Mouse (Mus musculus) limb, embryonic 14.5 days (tissue): Measurements from ENCODE around the gene Thap2. TPM values are rescaled to one million over a fixed set of nuclear protein-coding genes. Genes with fewer than 3 reads are reported as not detected.

Source experiments
- ATAC-seq: fragments of 200-750 bp; cut with Nextera tagmentation; 2 replicates; pipeline ENCODE4 v1.8.0; 2017; ENCODE audit warnings: low read depth, moderate number of reproducible peaks, moderate TSS enrichment; ENCODE audit not compliant: low FRiP score
- DNase-seq: peaks from one replicate; pipeline ENCODE4 v3.0.0-alpha.2; 2015; ENCODE audit warnings: low spot score
- H3K27ac ChIP-seq: fragments of 300-500 bp; sonication (generic); replicated peaks from 2 replicates; pipeline ENCODE4 v1.5.1; 2014; ENCODE audit warnings: low read depth, mild to moderate bottlenecking, low read length, moderate library complexity, mixed read lengths
- H3K27me3 ChIP-seq: fragments of 300-500 bp; sonication (generic); 2 replicates; pipeline ENCODE4 v1.6.1; 2014; ENCODE audit warnings: low read length, mixed read lengths; ENCODE audit not compliant: control insufficient read depth, insufficient read depth
- H3K36me3 ChIP-seq: fragments of 300-500 bp; sonication (generic); 2 replicates; pipeline ENCODE4 v1.6.1; 2014; ENCODE audit warnings: mild to moderate bottlenecking, low read length, moderate library complexity, mixed read lengths; ENCODE audit not compliant: control insufficient read depth, insufficient read depth
- H3K4me1 ChIP-seq: fragments of 300-500 bp; sonication (generic); 2 replicates; pipeline ENCODE4 v1.6.1; 2014; ENCODE audit warnings: antibody characterized with exemption, low read length, mixed read lengths; ENCODE audit not compliant: control insufficient read depth, insufficient read depth
- H3K4me2 ChIP-seq: fragments of 300-500 bp; sonication (generic); replicated peaks from 2 replicates; pipeline ENCODE4 v1.6.1; 2014; ENCODE audit warnings: low read depth, mild to moderate bottlenecking, low read length, moderate library complexity; ENCODE audit not compliant: severe bottlenecking
- H3K4me3 ChIP-seq: fragments of 300-500 bp; sonication (generic); replicated peaks from 2 replicates; pipeline ENCODE4 v1.5.1; 2014; ENCODE audit warnings: low read length
- H3K9ac ChIP-seq: fragments of 300-500 bp; sonication (generic); 2 replicates; pipeline ENCODE4 v1.6.1; 2014; ENCODE audit warnings: mild to moderate bottlenecking, low read depth, low read length, moderate library complexity; ENCODE audit not compliant: severe bottlenecking
- H3K9me3 ChIP-seq: fragments of 300-500 bp; sonication (generic); 2 replicates; pipeline ENCODE4 v1.6.1; 2016; ENCODE audit warnings: low read length; ENCODE audit not compliant: control insufficient read depth
- POLR2A ChIP-seq: fragments of 200-500 bp; IDR thresholded peaks from 2 replicates; pipeline ENCODE4 v1.8.0; 2012; ENCODE audit warnings: inconsistent platforms, mild to moderate bottlenecking, moderate library complexity, borderline replicate concordance; ENCODE audit not compliant: insufficient read depth, insufficient read length; ENCODE audit errors: extremely low read depth
- WGBS: fragments of 180-500 bp; shearing (Covaris S2); extraction: QIAGEN DNeasy Blood & Tissue Kit; methylation state at CpG from one replicate; pipeline ENCODE4 v1.1.7; 2014; 5-methylcytosine and 5-hydroxymethylcytosine counted together
- polyA plus RNA-seq, 2 experiments: library from polyadenylated mRNA; depleted of rRNA in 1 of 2; stranded (reverse) in 1 of 2; unstranded in 1 of 2; fragments of >200 nt; fragmentation: Nextera tagmentation in 1 of 2; extraction: Ambion mirVana in 1 of 2; gene quantifications; 2 replicates each; pipeline versions ENCODE4 v1.2.1 to v1.2.3; 2012 to 2014

Thap2 gene
- polyA plus RNA-seq, 2 experiments = 12.9 to 17.1 TPM

DNA sequence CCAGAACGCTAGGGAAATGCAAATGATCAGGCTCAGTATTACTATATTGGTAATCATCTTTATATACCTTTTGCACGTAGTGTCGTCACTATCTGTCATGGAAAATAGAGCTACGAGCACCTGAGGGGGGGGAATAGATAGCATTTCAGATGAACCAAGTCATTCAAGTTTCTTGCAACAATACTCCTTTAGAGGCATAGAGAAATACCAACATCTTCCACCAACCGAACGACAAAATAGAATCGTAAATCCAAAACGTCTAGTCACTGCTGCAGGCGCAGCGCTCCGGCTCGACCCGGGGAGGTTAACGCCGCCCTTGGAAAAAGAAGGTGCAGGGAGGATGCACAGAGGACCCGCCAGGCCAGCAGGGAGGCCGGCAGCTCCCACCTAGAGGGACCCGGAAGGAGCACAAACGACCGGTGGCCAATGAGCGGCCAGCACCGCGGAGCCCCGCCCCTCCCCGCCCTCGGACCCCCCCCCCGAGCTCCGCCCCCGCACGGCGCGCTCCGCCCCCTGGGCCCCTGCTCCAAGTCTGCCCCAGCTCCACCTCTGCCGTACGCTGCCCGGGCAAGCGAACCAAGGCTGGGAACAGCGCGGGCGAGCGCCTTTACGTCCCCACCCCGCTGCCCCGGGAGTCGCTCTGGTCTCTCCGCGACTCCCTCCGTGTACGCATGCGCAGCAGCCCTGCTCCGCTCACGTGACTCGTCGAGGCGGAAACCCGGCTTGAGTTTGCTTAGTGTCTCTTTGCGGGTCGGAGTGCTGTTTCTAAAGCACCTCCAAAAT is 22.2 kb downstream of the Thap2 start, which contains the start of gene Tmem19:
TSS of gene Tmem19 (minus strand) at position 662 of the 783 bp plus-strand sequence.
- peak within 1 kb of the TSS; percentile 90 for H3K27ac ChIP-seq
- H3K4me1 ChIP-seq = 0 out of 2 replicates have a peak, but pooled peaks cover 8% of the 10 kb centered on the region
- ATAC-seq (peak; percentile 99), DNase-seq (peak; percentile 97)
- no peaks in the 10 kb centered on the region for H3K36me3 ChIP-seq
- H3K9ac ChIP-seq = peak within 1 kb of the TSS; percentile 55
- under 1% methylated on average over 44 of the region's 58 CpGs for WGBS
- H3K4me3 ChIP-seq = peak within 1 kb of the TSS; percentile 57
- no peaks in the 10 kb centered on the region for H3K27me3 ChIP-seq
- TF ChIP-seq POLR2A = peak; percentile 83; the same call in 1 of the 2 replicates
- H3K4me2 ChIP-seq = peak within 1 kb of the TSS; percentile 68
- no peaks in the 10 kb centered on the region for H3K9me3 ChIP-seq

DNA sequence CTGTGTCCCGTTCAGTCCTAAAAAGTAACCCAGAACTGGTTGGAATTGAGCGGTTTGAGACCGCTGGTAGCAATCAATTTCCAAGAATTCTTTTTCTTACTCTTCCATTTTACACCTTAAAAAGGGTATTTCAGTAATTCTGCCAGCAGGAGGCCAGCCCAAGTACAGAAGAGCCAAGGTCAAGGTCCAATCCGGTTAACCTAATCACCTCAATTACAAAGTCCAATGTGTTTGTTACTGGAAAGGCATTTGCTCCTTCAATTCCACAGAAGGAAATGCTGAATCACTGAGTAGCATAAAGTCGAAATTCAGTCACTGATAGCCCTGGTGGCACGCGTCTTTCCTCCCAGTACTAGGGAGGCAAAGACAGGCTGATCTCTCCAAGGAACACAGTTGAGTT is 25.2 kb downstream of the Thap2 start:
- H3K4me1 ChIP-seq = 0 out of 2 replicates have a peak, but pooled peaks cover 8% of the 10 kb centered on the region
- no peak overlapping the region for H3K4me3 ChIP-seq
- peaks cover 4% of the 10 kb centered on the region; the same call in 1 of the 2 replicates for H3K36me3 ChIP-seq
- no peak overlapping the region for H3K9ac ChIP-seq
- no peak for TF ChIP-seq POLR2A
- no peak for DNase-seq
- H3K27ac ChIP-seq = no peak overlapping the region
- 91% methylated on average over 7 of the region's 7 CpGs for WGBS
- no peak for ATAC-seq
- no peaks in the 10 kb centered on the region for H3K27me3 ChIP-seq
- H3K4me2 ChIP-seq = no peak overlapping the region
- H3K9me3 ChIP-seq = no peaks in the 10 kb centered on the region

DNA sequence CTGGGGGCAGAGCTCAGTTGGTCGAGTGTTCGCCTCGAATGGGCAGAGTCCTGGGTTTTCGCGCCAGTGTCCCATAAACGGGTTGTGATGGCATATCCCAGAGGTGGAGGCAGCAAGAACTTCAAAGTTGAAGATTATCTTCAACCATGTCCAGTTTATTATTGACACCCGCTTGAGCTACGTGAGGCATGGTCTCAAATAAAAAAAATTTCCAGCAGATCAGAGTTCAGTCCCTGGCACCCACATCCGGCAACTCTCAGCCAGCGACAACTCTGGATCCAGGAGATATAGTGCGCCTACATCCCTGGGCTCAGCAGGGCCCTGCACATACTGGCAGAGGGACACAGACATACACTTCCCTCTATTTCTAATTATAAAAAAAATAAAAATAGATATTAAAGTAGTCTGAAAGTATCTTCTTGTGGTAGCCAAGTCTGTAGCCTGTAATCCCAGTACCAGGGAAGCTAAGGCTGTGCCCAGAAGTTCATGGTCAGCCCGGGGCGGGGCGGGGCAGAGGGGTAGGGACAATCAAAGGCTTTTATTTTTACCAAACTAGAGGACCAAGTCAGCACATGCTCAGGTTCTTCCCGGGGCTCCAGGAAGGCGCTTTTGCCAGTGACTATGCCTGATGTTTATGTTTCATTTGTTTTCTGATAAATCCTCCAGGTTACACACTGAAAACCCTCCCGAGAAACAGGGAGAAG is 25.9 kb downstream of the Thap2 start:
- H3K9me3 ChIP-seq = no peaks in the 10 kb centered on the region

DNA sequence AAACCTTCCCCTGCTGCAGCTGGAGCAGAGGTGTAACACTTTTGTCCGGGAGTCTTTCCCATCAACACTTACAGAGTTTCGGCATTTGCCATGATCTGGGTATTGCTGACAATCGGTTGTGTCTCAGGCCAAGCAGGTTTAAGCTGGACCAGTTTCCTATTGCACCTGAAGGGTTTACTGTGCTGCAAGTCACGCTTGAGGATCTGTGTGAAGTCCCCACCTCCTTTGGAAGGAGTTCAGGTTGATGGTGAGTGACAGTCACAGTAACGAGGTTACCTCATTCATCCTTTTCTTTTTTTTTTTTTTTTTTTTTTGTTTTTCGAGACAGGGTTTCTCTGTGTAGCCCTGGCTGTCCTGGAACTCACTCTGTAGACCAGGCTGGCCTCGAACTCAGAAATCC is 28.1 kb downstream of the Thap2 start:
- no peak overlapping the region for H3K4me3 ChIP-seq

More for the DNA sequence above, 25.9 kb downstream of the Thap2 start:
- ATAC-seq = no peak
- Histone ChIP-seq H3K27ac (no peak overlapping the region), H3K4me2 (no peak overlapping the region), H3K9ac (no peak overlapping the region), H3K36me3 (peaks cover 4% of the 10 kb centered on the region; the same call in 1 of the 2 replicates), H3K4me1 (0 out of 2 replicates have a peak, but pooled peaks cover 8% of the 10 kb centered on the region), H3K4me3 (no peak overlapping the region), H3K27me3 (no peaks in the 10 kb centered on the region)
- DNase-seq = no peak
- no peak for TF ChIP-seq POLR2A
- 92% methylated on average over 17 of the region's 17 CpGs for WGBS

DNA sequence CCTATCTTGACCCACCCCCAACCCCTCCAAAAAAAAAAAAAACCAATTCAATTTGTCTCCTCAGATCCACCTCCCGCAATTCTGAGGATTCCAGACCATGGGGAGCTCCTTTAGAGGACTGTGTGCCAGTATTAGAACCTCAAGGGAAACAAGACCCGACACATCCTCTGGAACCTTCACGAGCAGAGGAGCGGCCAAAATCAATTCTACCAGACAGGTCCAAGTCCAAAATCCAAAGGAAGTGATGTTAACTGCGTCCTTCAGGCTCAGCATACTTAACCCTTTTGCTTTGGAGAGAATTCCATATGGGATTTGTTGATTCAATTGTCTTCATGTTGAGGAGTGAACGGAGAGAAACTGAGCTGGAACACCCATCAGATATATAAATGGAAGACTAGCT is 29.2 kb downstream of the Thap2 start:
- no peaks in the 10 kb centered on the region for H3K4me1 ChIP-seq
- ATAC-seq (no peak), DNase-seq (no peak)
- peaks cover 4% of the 10 kb centered on the region; the same call in 1 of the 2 replicates for H3K36me3 ChIP-seq
- no peak overlapping the region for H3K27ac ChIP-seq
- TF ChIP-seq POLR2A = no peak
- H3K27me3 ChIP-seq = no peaks in the 10 kb centered on the region
- H3K9me3 ChIP-seq = no peaks in the 10 kb centered on the region
- no peak overlapping the region for H3K4me3 ChIP-seq
- 89% methylated on average over 6 of the region's 6 CpGs for WGBS
- no peak overlapping the region for H3K4me2 ChIP-seq
- no peak overlapping the region for H3K9ac ChIP-seq

More for the DNA sequence above, 28.1 kb downstream of the Thap2 start:
- peaks cover 4% of the 10 kb centered on the region; the same call in 1 of the 2 replicates for H3K36me3 ChIP-seq
- 92% methylated on average over 5 of the region's 7 CpGs for WGBS
- H3K4me1 ChIP-seq = 0 out of 2 replicates have a peak, but pooled peaks cover 2% of the 10 kb centered on the region
- no peak overlapping the region for H3K27ac ChIP-seq
- H3K4me2 ChIP-seq = no peak overlapping the region
- no peak for DNase-seq
- no peak for ATAC-seq
- H3K9ac ChIP-seq = no peak overlapping the region
- no peak for TF ChIP-seq POLR2A
- H3K27me3 ChIP-seq = no peaks in the 10 kb centered on the region
- no peaks in the 10 kb centered on the region for H3K9me3 ChIP-seq
